Mouse (Mus musculus) forebrain, embryonic 14.5 days (tissue): ENCODE results near the gene Abcg8. TPM values are rescaled to one million over a fixed set of nuclear protein-coding genes. Genes with fewer than 3 reads are reported as not detected.

Source experiments
- ATAC-seq: fragments of 200-750 bp; cut with Nextera tagmentation; 2 replicates; pipeline ENCODE4 v1.8.0; 2017; ENCODE audit warnings: mild to moderate bottlenecking, moderate library complexity
- DNase-seq: peaks from one replicate; pipeline ENCODE4 v3.0.0-alpha.2; 2015; ENCODE audit warnings: low spot score
- H3K27ac ChIP-seq: fragments of 300-500 bp; sonication (generic); 2 replicates; pipeline ENCODE4 v1.5.1; 2014; ENCODE audit warnings: low read depth, mild to moderate bottlenecking, control low read depth, low read length, moderate library complexity
- H3K27me3 ChIP-seq: fragments of 300-500 bp; sonication (generic); replicated peaks from 2 replicates; pipeline ENCODE4 v1.6.1; 2014; ENCODE audit warnings: low read length, control low read depth, mixed read lengths; ENCODE audit not compliant: control insufficient read depth, insufficient read depth
- H3K36me3 ChIP-seq: fragments of 300-500 bp; sonication (generic); 2 replicates; pipeline ENCODE4 v1.6.1; 2014; ENCODE audit warnings: low read length, control low read depth; ENCODE audit not compliant: control insufficient read depth, insufficient read depth
- H3K4me1 ChIP-seq: fragments of 300-500 bp; sonication (generic); 2 replicates; pipeline ENCODE4 v1.6.1; 2014; ENCODE audit warnings: antibody characterized with exemption, low read length, control low read depth; ENCODE audit not compliant: control insufficient read depth, insufficient read depth
- H3K4me2 ChIP-seq: fragments of 300-500 bp; sonication (generic); 2 replicates; pipeline ENCODE4 v1.6.1; 2014; ENCODE audit warnings: mild to moderate bottlenecking, control low read depth, low read length
- H3K4me3 ChIP-seq: fragments of 300-500 bp; sonication (generic); 2 replicates; pipeline ENCODE4 v1.5.1; 2014; ENCODE audit warnings: low read depth, low read length, control low read depth
- H3K9ac ChIP-seq: fragments of 300-500 bp; sonication (generic); 2 replicates; pipeline ENCODE4 v1.6.1; 2014; ENCODE audit warnings: mild to moderate bottlenecking, low read length, control low read depth, moderate library complexity
- H3K9me3 ChIP-seq: fragments of 300-500 bp; sonication (generic); replicated peaks from 2 replicates; pipeline ENCODE4 v1.6.1; 2016; ENCODE audit warnings: low read length, control low read depth, mixed read lengths; ENCODE audit not compliant: control insufficient read depth
- WGBS: fragments of 180-500 bp; shearing (Covaris S2); extraction: QIAGEN DNeasy Blood & Tissue Kit; methylation state at CpG from one replicate; pipeline ENCODE4 v1.1.7; 2014; 5-methylcytosine and 5-hydroxymethylcytosine counted together
- polyA plus RNA-seq: library from polyadenylated mRNA; unstranded; fragments of >200 nt; fragmentation: Nextera tagmentation; extraction: Ambion mirVana; gene quantifications from 2 replicates; pipeline ENCODE4 v1.2.1, GENCODE M21; 2014

Abcg8 gene
- polyA plus RNA-seq, 1 experiment from 2014 or later = 0.05 TPM

DNA sequence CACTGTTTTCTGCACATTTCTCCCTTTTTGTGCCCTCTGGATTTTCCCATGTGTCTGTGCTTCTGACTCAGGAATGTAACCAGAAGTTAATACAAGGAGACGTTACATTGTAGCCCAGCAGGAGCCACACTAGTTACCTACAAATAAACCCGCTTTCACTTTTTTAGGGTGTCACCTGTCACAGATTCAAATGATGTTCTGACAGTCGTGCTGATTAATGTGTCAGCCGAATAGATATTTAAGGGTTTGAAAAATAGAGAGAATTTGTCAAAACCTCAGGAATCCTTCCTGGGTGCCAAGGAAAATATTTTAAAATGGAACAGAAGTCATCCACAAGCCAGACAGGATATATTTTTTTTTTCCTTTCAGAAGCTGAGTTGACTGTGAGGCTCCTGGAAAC is 9.2 kb downstream of the Abcg8 start:
- no peak overlapping the region for H3K27ac ChIP-seq
- no peaks in the 10 kb centered on the region for H3K27me3 ChIP-seq
- H3K4me1 ChIP-seq = no peaks in the 10 kb centered on the region
- H3K4me2 ChIP-seq = no peak overlapping the region
- ATAC-seq (no peak), DNase-seq (no peak)
- no peak overlapping the region for H3K4me3 ChIP-seq
- no peak overlapping the region for H3K9ac ChIP-seq
- no peaks in the 10 kb centered on the region for H3K36me3 ChIP-seq
- 89% methylated on average over 4 of the region's 4 CpGs for WGBS
- H3K9me3 ChIP-seq = no peaks in the 10 kb centered on the region

DNA sequence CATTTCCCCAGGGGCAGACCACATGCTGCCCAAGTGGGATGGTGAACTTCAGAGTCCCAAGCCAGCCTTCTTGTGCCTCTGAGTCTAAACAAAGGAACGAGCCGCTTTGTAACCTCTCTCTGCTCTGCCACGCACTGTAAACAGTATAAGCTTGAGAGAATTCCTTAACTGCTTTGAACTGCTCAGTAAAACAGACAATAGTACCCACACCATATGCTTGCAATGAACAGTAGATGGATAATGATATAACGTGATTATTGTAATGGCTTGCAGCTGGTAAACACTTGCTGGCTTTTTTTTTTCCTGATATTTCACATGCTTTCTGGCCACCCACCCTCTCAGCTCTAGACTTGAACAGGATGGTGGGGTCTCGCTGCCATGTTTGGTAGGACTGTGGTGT is 11.9 kb downstream of the Abcg8 start:
- WGBS = 70% methylated on average over 5 of the region's 5 CpGs

DNA sequence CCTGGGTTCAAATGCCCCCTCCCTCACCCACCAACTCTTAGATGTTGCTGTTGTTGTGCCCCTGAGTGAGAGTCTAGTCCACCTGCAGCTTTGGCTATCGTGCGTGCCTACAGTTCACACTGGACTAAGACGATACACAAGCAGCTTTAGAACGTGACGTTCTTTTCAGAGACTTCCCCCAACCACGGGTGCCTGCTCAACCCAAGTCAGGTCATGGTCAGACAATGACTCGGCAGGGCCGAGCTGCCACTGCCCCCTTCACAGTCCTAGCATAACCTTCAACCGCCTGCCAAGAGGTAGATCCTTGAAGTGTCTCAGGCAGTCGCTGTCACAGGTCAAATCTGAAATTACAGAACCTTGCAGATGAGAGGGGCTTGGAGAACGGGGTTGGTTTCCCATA is 12.7 kb downstream of the Abcg8 start:
- Histone ChIP-seq H3K4me3 (no peak overlapping the region), H3K9ac (no peak overlapping the region), H3K4me2 (no peak overlapping the region), H3K36me3 (no peaks in the 10 kb centered on the region), H3K9me3 (no peaks in the 10 kb centered on the region), H3K27ac (no peak overlapping the region), H3K27me3 (no peaks in the 10 kb centered on the region), H3K4me1 (no peaks in the 10 kb centered on the region)
- 92% methylated on average over 11 of the region's 11 CpGs for WGBS
- DNase-seq (no peak), ATAC-seq (no peak)

More for the DNA sequence above, 11.9 kb downstream of the Abcg8 start:
- H3K9me3 ChIP-seq = no peaks in the 10 kb centered on the region
- H3K27me3 ChIP-seq = no peaks in the 10 kb centered on the region
- H3K36me3 ChIP-seq = no peaks in the 10 kb centered on the region
- no peak overlapping the region for H3K27ac ChIP-seq
- no peak for ATAC-seq
- H3K4me3 ChIP-seq = no peak overlapping the region
- no peaks in the 10 kb centered on the region for H3K4me1 ChIP-seq
- DNase-seq = no peak
- H3K9ac ChIP-seq = no peak overlapping the region
- no peak overlapping the region for H3K4me2 ChIP-seq

GRCm38 (mm10) chr17:84689316-84689715 is 13.2 kb downstream of the Abcg8 start:
- no peak overlapping the region for H3K4me2 ChIP-seq
- no peak for ATAC-seq
- no peaks in the 10 kb centered on the region for H3K4me1 ChIP-seq
- no peak overlapping the region for H3K9ac ChIP-seq
- no peaks in the 10 kb centered on the region for H3K27me3 ChIP-seq
- no peak for DNase-seq
- no peak overlapping the region for H3K27ac ChIP-seq
- 87% methylated on average over 5 of the region's 5 CpGs for WGBS
- H3K9me3 ChIP-seq = no peaks in the 10 kb centered on the region
- H3K4me3 ChIP-seq = no peak overlapping the region
- H3K36me3 ChIP-seq = no peaks in the 10 kb centered on the region

- Histone ChIP-seq H3K27me3 (no peaks in the 10 kb centered on the region), H3K4me1 (no peaks in the 10 kb centered on the region), H3K9me3 (no peaks in the 10 kb centered on the region), H3K4me3 (no peak overlapping the region), H3K36me3 (no peaks in the 10 kb centered on the region), H3K4me2 (no peak overlapping the region), H3K27ac (no peak overlapping the region), H3K9ac (no peak overlapping the region)
- no peak for DNase-seq
- no peak for ATAC-seq
- WGBS = 90% methylated on average over 5 of the region's 5 CpGs
Observed at GRCm38 (mm10) chr17:84690111-84690510, 14.0 kb downstream of the Abcg8 start.

- 89% methylated on average over 2 of the region's 2 CpGs for WGBS
- no peaks in the 10 kb centered on the region for H3K9me3 ChIP-seq
- no peak overlapping the region for H3K27ac ChIP-seq
- no peak overlapping the region for H3K4me2 ChIP-seq
- no peak for DNase-seq
- H3K36me3 ChIP-seq = no peaks in the 10 kb centered on the region
- no peak for ATAC-seq
- H3K9ac ChIP-seq = no peak overlapping the region
- no peaks in the 10 kb centered on the region for H3K4me1 ChIP-seq
- no peak overlapping the region for H3K4me3 ChIP-seq
- no peaks in the 10 kb centered on the region for H3K27me3 ChIP-seq
Observed at GRCm38 (mm10) chr17:84693741-84694140, 17.6 kb downstream of the Abcg8 start.

DNA sequence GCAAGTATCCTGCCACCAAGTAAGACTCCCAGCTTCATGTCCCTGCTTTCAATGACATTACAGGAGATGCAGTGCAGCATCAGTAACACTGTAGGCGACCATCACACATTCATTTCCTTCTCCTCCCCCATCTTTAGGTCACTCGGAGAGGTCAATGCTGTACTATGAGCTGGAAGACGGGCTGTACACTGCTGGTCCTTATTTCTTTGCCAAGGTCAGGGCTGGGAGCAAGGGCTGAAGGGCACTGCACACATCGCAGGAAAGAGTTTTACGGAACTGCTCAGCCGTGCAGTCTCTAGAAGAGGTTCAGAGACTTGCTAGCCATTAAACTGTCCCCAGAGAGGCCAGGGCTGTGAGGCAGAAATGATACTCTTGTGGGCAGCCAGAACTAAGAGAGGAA is 20.4 kb downstream of the Abcg8 start:
- 86% methylated on average over 6 of the region's 6 CpGs for WGBS
- Histone ChIP-seq H3K36me3 (no peaks in the 10 kb centered on the region), H3K27me3 (0 out of 2 replicates have a peak, but pooled peaks cover 3% of the 10 kb centered on the region), H3K4me2 (no peak overlapping the region), H3K4me3 (no peak overlapping the region), H3K27ac (no peak overlapping the region), H3K9ac (no peak overlapping the region), H3K9me3 (no peaks in the 10 kb centered on the region), H3K4me1 (no peaks in the 10 kb centered on the region)
- ATAC-seq (no peak), DNase-seq (no peak)

- DNase-seq = peak; percentile 81
- H3K27me3 ChIP-seq = 0 out of 2 replicates have a peak, but pooled peaks cover 3% of the 10 kb centered on the region
- H3K9ac ChIP-seq = no peak overlapping the region
- no peaks in the 10 kb centered on the region for H3K9me3 ChIP-seq
- no peaks in the 10 kb centered on the region for H3K36me3 ChIP-seq
- no peaks in the 10 kb centered on the region for H3K4me1 ChIP-seq
- no peak overlapping the region for H3K27ac ChIP-seq
- no peak overlapping the region for H3K4me2 ChIP-seq
- H3K4me3 ChIP-seq = no peak overlapping the region
- ATAC-seq = peak; percentile 81
- 23% methylated on average over 5 of the region's 5 CpGs for WGBS
Observed at GRCm38 (mm10) chr17:84698727-84699126, 22.6 kb downstream of the Abcg8 start.

DNA sequence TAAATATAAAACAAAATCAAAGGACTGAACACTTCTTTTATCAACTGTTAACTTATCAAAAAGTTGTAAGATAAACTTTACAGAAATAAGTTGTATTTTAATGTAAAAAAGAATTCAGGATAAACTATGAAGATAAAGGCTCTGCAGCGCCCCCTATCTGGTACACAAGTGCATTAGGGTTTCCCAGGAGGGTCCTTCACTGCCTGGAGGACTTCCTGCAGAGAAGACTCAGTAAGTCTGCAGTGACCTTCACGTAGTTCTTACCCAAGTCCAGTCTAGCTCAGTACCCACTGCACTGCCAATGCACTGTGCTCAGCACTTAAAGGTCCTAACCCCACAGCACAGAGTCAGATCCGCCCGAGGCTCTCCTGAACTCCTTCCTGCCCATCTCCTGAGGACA is 31.3 kb downstream of the Abcg8 start:
- Histone ChIP-seq H3K27ac (no peak overlapping the region), H3K9ac (no peak overlapping the region), H3K36me3 (peaks cover 10% of the 10 kb centered on the region; the same call in 1 of the 2 replicates), H3K4me3 (no peak overlapping the region), H3K4me2 (no peak overlapping the region), H3K4me1 (peaks cover 17% of the 10 kb centered on the region), H3K9me3 (no peaks in the 10 kb centered on the region), H3K27me3 (0 out of 2 replicates have a peak, but pooled peaks cover 4% of the 10 kb centered on the region)
- no peak for ATAC-seq
- no peak for DNase-seq
- 73% methylated on average over 4 of the region's 4 CpGs for WGBS
